Mouse (Mus musculus) spleen, adult 10 weeks (tissue): Measurements from ENCODE around the gene Yae1d1. TPM values are rescaled to one million over a fixed set of nuclear protein-coding genes. Genes with fewer than 3 reads are reported as not detected.

Experiments used
- polyA plus RNA-seq: library from polyadenylated mRNA; stranded (reverse); fragments of 350-450 nt; fragmentation: Illumina TruSeq; extraction: RNeasy Lipid Tissue Mini Kit (QIAGEN cat#74804); gene quantifications from one replicate; pipeline ENCODE4 v1.2.3, GENCODE M21; 2015; ENCODE audit warnings: low replicate concordance; ENCODE audit not compliant: insufficient read depth

Gene Yae1d1
- polyA plus RNA-seq: 28.0 TPM

GRCm38 (mm10) chr13:17992697-17993514, at the start of gene Yae1d1:
Yae1d1 (minus strand) TSS chr13:17993349.

GRCm38 (mm10) chr13:17944078-17944917, 48.9 kb downstream of the Yae1d1 start, which contains the start of gene Rala:
Rala (minus strand) TSS chr13:17944239.

Other genes starting within 250 kb of the Yae1d1 start
- gene Cdk13, start 188.3 kb downstream of the Yae1d1 start, polyA plus RNA-seq: 113 TPM
- 68.9 TPM for gene Rala, start 49.1 kb downstream of the Yae1d1 start, polyA plus RNA-seq